Mouse (Mus musculus) MEL (cell line): ENCODE data around the gene Src. TPM values are rescaled to one million over a fixed set of nuclear protein-coding genes. Genes with fewer than 3 reads are reported as not detected.

Experiments
- DNase-seq: peaks from one replicate; pipeline ENCODE4 v3.0.0; 2011; ENCODE audit warnings: low read depth, low spot score
- H3K27ac ChIP-seq: 2 replicates; pipeline ENCODE4 v1.5.1; 2012; ENCODE audit warnings: low read depth, mild to moderate bottlenecking, control low read depth, low read length, moderate library complexity; ENCODE audit not compliant: control insufficient read depth
- H3K27me3 ChIP-seq, 2 experiments: fragments of 150-350 bp in 1 of 2; sonication (generic) in 1 of 2; 2 replicates each; pipeline ENCODE4 v1.6.1; 2012; ENCODE audit warnings: low read length in 2 of 2, mild to moderate bottlenecking in 2 of 2, improper control_type of control experiment in 1 of 2, moderate library complexity in 1 of 2; ENCODE audit not compliant: insufficient read depth in 2 of 2, control insufficient read depth in 1 of 2
- H3K36me3 ChIP-seq, 2 experiments: 2 replicates each; pipeline ENCODE4 v1.6.1; 2012 to 2014; ENCODE audit warnings: low read length in 2 of 2, improper control_type of control experiment in 1 of 2, inconsistent platforms in 1 of 2, mild to moderate bottlenecking in 1 of 2; ENCODE audit not compliant: insufficient read depth in 2 of 2, control insufficient read depth in 1 of 2
- H3K4me1 ChIP-seq, 2 experiments: fragments of 150-350 bp in 1 of 2; sonication (generic) in 1 of 2; 2 replicates each; pipeline ENCODE4 v1.6.1; 2012; ENCODE audit warnings: low read length in 2 of 2, improper control_type of control experiment in 1 of 2, mild to moderate bottlenecking in 1 of 2; ENCODE audit not compliant: insufficient read depth in 2 of 2, control insufficient read depth in 1 of 2
- H3K4me3 ChIP-seq, 2 experiments: fragments of 150-350 bp in 1 of 2; sonication (generic) in 1 of 2; 2 replicates each; pipeline ENCODE4 v1.5.1; 2012; ENCODE audit warnings: low read depth in 2 of 2, low read length in 2 of 2, mild to moderate bottlenecking in 2 of 2, moderate library complexity in 2 of 2, control low read depth in 1 of 2, improper control_type of control experiment in 1 of 2; ENCODE audit not compliant: control insufficient read depth in 1 of 2, insufficient read depth in 1 of 2
- H3K79me2 ChIP-seq: 2 replicates; pipeline ENCODE4 v1.6.1; 2012; ENCODE audit warnings: mild to moderate bottlenecking, low read length, moderate library complexity; ENCODE audit not compliant: control insufficient read depth, poor library complexity, insufficient read depth
- H3K9ac ChIP-seq: 2 replicates; pipeline ENCODE4 v1.6.1; 2012; ENCODE audit warnings: low read depth, mild to moderate bottlenecking, control low read depth, low read length, moderate library complexity; ENCODE audit not compliant: control insufficient read depth, poor library complexity, severe bottlenecking
- H3K9me3 ChIP-seq: fragments of 150-350 bp; sonication (generic); replicated peaks from 2 replicates; pipeline ENCODE4 v1.6.1; 2012; ENCODE audit warnings: mild to moderate bottlenecking, low read length, improper control_type of control experiment, moderate library complexity; ENCODE audit not compliant: insufficient read depth
- CHD1 ChIP-seq: IDR thresholded peaks from 2 replicates; pipeline ENCODE4 v1.6.1; 2012; ENCODE audit warnings: low read depth, mild to moderate bottlenecking, inconsistent platforms, low read length, improper control_type of control experiment
- CHD2 ChIP-seq: IDR thresholded peaks from 2 replicates; pipeline ENCODE4 v1.6.1; 2011; ENCODE audit warnings: low read length, improper control_type of control experiment
- ELF1 ChIP-seq: IDR thresholded peaks from 2 replicates; pipeline ENCODE4 v1.6.1; 2014; ENCODE audit warnings: low read depth, mild to moderate bottlenecking, inconsistent platforms, low read length, improper control_type of control experiment, moderate library complexity
- EP300 ChIP-seq, 2 experiments: IDR thresholded peaks; 2 replicates each; pipeline ENCODE4 v1.6.1; 2011; ENCODE audit warnings: improper control_type of control experiment in 2 of 2, low read length in 2 of 2, low read depth in 1 of 2, mild to moderate bottlenecking in 1 of 2
- ETS1 ChIP-seq: IDR thresholded peaks from 2 replicates; pipeline ENCODE4 v1.6.1; 2012; ENCODE audit warnings: low read depth, mild to moderate bottlenecking, inconsistent platforms, low read length, improper control_type of control experiment, moderate library complexity
- GABPA ChIP-seq: IDR thresholded peaks from 2 replicates; pipeline ENCODE4 v1.6.1; 2012; ENCODE audit warnings: low read depth, mild to moderate bottlenecking, inconsistent platforms, low read length, improper control_type of control experiment, moderate library complexity
- HCFC1 ChIP-seq: IDR thresholded peaks from 2 replicates; pipeline ENCODE4 v1.6.1; 2012; ENCODE audit warnings: low read depth, mild to moderate bottlenecking, inconsistent platforms, low read length, improper control_type of control experiment, moderate library complexity
- JUND ChIP-seq: IDR thresholded peaks from 2 replicates; pipeline ENCODE4 v1.6.1; 2011; ENCODE audit warnings: low read depth, mild to moderate bottlenecking, improper control_type of control experiment, low read length
- KAT2A ChIP-seq: conservative IDR thresholded peaks from 2 replicates; pipeline ENCODE4 v1.6.1; 2012; ENCODE audit warnings: low read depth, low read length, improper control_type of control experiment, inconsistent platforms
- MAFK ChIP-seq: IDR thresholded peaks from 2 replicates; pipeline ENCODE4 v1.6.1; 2011; ENCODE audit warnings: low read depth, mild to moderate bottlenecking, low read length, improper control_type of control experiment, borderline replicate concordance
- MAX ChIP-seq: IDR thresholded peaks from 2 replicates; pipeline ENCODE4 v1.6.1; 2011; ENCODE audit warnings: low read length, improper control_type of control experiment
- MAZ ChIP-seq: IDR thresholded peaks from 2 replicates; pipeline ENCODE4 v1.6.1; 2012; ENCODE audit warnings: low read depth, mild to moderate bottlenecking, inconsistent platforms, low read length, improper control_type of control experiment
- MEF2A ChIP-seq: IDR thresholded peaks from 2 replicates; pipeline ENCODE4 v1.6.1; 2014; ENCODE audit warnings: low read depth, mild to moderate bottlenecking, inconsistent platforms, low read length, improper control_type of control experiment; ENCODE audit not compliant: poor library complexity, insufficient replicate concordance, severe bottlenecking; ENCODE audit errors: extremely low read depth
- MXI1 ChIP-seq: IDR thresholded peaks from 2 replicates; pipeline ENCODE4 v1.6.1; 2011; ENCODE audit warnings: mild to moderate bottlenecking, low read depth, low read length, improper control_type of control experiment
- MYB ChIP-seq: IDR thresholded peaks from 2 replicates; pipeline ENCODE4 v1.6.1; 2011; ENCODE audit warnings: mild to moderate bottlenecking, low read depth, low read length, improper control_type of control experiment
- MYC ChIP-seq: IDR thresholded peaks from 2 replicates; pipeline ENCODE4 v1.6.1; 2011; ENCODE audit warnings: low read depth, mild to moderate bottlenecking, low read length, improper control_type of control experiment, moderate library complexity
- NELFE ChIP-seq: IDR thresholded peaks from 2 replicates; pipeline ENCODE4 v1.6.1; 2011; ENCODE audit warnings: low read depth, low read length, improper control_type of control experiment
- NRF1 ChIP-seq: IDR thresholded peaks from 2 replicates; pipeline ENCODE4 v1.6.1; 2014; ENCODE audit warnings: low read depth, mild to moderate bottlenecking, inconsistent platforms, low read length, improper control_type of control experiment, moderate library complexity; ENCODE audit not compliant: poor library complexity, insufficient read depth, severe bottlenecking
- POLR2AphosphoS2 ChIP-seq: IDR thresholded peaks from 2 replicates; pipeline ENCODE4 v1.6.1; 2011; ENCODE audit warnings: low read length, improper control_type of control experiment
- POLR2AphosphoS5 ChIP-seq: IDR thresholded peaks from 2 replicates; pipeline ENCODE4 v1.6.1; 2012; ENCODE audit warnings: low read depth, borderline replicate concordance, mild to moderate bottlenecking, inconsistent platforms, low read length, moderate library complexity, mixed read lengths
- RCOR1 ChIP-seq: IDR thresholded peaks from 2 replicates; pipeline ENCODE4 v1.6.1; 2012; ENCODE audit warnings: low read depth, mild to moderate bottlenecking, inconsistent platforms, low read length, improper control_type of control experiment
- SIN3A ChIP-seq: IDR thresholded peaks from 2 replicates; pipeline ENCODE4 v1.6.1; 2012; ENCODE audit warnings: low read length, improper control_type of control experiment, inconsistent platforms
- SMC3 ChIP-seq: IDR thresholded peaks from 2 replicates; pipeline ENCODE4 v1.6.1; 2011; ENCODE audit warnings: low read depth, low read length, improper control_type of control experiment
- TCF12 ChIP-seq: IDR thresholded peaks from 2 replicates; pipeline ENCODE4 v1.6.1; 2014; ENCODE audit warnings: low read depth, mild to moderate bottlenecking, inconsistent platforms, low read length, improper control_type of control experiment, moderate library complexity
- USF2 ChIP-seq, 2 experiments: IDR thresholded peaks; 2 replicates each; pipeline ENCODE4 v1.6.1; 2011 to 2012; ENCODE audit warnings: improper control_type of control experiment in 2 of 2, low read length in 2 of 2, borderline replicate concordance in 1 of 2, inconsistent platforms in 1 of 2, low read depth in 1 of 2, mild to moderate bottlenecking in 1 of 2; ENCODE audit not compliant: insufficient read depth in 1 of 2
- ZC3H11A ChIP-seq: IDR thresholded peaks from 2 replicates; pipeline ENCODE4 v1.6.1; 2012; ENCODE audit warnings: low read depth, mild to moderate bottlenecking, inconsistent platforms, low read length, improper control_type of control experiment
- ZMIZ1 ChIP-seq: IDR thresholded peaks from 2 replicates; pipeline ENCODE4 v1.6.1; 2012; ENCODE audit warnings: low read depth, mild to moderate bottlenecking, inconsistent platforms, low read length, improper control_type of control experiment, moderate library complexity
- polyA plus RNA-seq, 2 experiments: library from polyadenylated mRNA; stranded (reverse) in 1 of 2; unstranded in 1 of 2; fragments of >175 nt in 1 of 2; fragments of >200 nt in 1 of 2; gene quantifications; 2 replicates each; pipeline versions ENCODE4 v1.2.1 to v1.2.4; 2012; ENCODE audit warnings: low replicate concordance in 2 of 2, low read depth in 1 of 2; ENCODE audit not compliant: insufficient read length in 2 of 2, insufficient read depth in 1 of 2, missing spikeins in 1 of 2
- total RNA-seq: library from RNA; depleted of rRNA; stranded (reverse); fragments of 300-350 nt; gene quantifications from 2 replicates; pipeline ENCODE4 v1.2.3, GENCODE M21; 2012

The Src gene
- total and polyA plus RNA-seq, 3 experiments = 0.23 to 4.2 TPM; not detected in 1

DNA sequence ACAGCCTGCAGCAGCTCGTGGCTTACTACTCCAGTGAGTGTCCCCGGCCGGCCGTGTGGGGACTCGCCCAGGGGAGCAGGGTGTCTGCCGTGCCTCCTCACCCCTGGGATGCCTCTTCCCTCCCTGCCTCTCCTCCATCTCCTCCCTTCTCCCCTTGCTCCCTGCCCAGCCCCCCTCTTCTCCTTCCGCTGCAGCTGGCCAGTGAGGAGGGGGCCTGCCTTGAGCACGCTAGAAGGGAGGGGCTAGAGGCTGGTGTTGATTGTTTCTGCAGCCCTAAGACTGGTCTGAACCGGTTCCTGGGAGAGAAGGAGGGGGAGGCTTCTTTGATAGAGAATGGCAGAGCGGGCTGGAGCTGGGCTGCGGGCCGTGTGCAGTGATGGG, 46.5 kb downstream of the Src start:
- no peak overlapping the region for H3K9ac ChIP-seq
- TF ChIP-seq EP300 (IDR thresholded peaks at IDR 0.05; ENCODE audit: low read depth in 1 of 2, low read length in 2 of 2) (no peak), NRF1 (no peak), ETS1 (no peak), SIN3A (no peak), MAFK (no peak), POLR2AphosphoS5 (no peak), JUND (no peak), MYC (no peak), MXI1 (no peak), ZC3H11A (no peak), USF2 (IDR thresholded peaks at IDR 0.05; ENCODE audit: borderline replicate concordance in 1 of 2, insufficient read depth in 1 of 2, low read depth in 1 of 2, low read length in 2 of 2) (no peak), POLR2AphosphoS2 (no peak), KAT2A (no peak), CHD1 (no peak), CHD2 (no peak), GABPA (no peak), MYB (no peak), RCOR1 (no peak)
- no peaks in the 10 kb centered on the region for H3K36me3 ChIP-seq
- H3K27me3 ChIP-seq = no peaks in the 10 kb centered on the region; a peak in 1 of 4 replicates
- no peaks in the 10 kb centered on the region for H3K4me1 ChIP-seq
- H3K9me3 ChIP-seq = no peaks in the 10 kb centered on the region
- H3K4me3 ChIP-seq = no peak overlapping the region
- H3K79me2 ChIP-seq = no peaks in the 10 kb centered on the region
- DNase-seq = no peak
- no peak overlapping the region for H3K27ac ChIP-seq

DNA sequence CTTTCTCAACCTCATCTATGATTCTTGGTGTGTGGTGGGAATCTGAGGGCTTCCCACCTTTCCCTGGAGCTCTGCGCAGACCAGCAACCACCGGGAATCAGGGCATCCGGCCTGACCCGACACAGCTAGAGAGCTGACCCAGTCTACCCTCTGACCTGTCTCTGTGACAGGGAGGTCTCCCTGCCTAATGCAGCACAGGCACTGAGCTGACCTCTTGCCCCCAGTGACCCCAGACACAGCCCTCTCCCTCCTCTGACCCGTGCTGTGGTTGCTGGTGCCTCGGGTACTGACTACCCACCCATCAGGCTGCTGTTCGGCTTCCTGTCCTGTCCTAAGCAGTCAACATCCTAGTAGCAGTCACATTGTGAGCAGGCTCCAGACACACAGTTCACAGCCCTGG, 48.6 kb downstream of the Src start:
- Histone ChIP-seq H3K79me2 (no peaks in the 10 kb centered on the region), H3K27me3 (peaks cover 0 to 7% of the 10 kb centered on the region in 2 experiments; a peak in 1 of 4 replicates), H3K9ac (no peak overlapping the region), H3K27ac (no peak overlapping the region), H3K4me3 (no peak overlapping the region), H3K9me3 (no peaks in the 10 kb centered on the region), H3K4me1 (no peaks in the 10 kb centered on the region), H3K36me3 (no peaks in the 10 kb centered on the region)
- TF ChIP-seq MAX (no peak), NELFE (no peak), CHD2 (no peak), ELF1 (no peak), TCF12 (no peak), JUND (no peak), MYB (no peak), HCFC1 (no peak), RCOR1 (no peak), MAFK (no peak), ZC3H11A (no peak), MEF2A (no peak), MAZ (no peak), ZMIZ1 (no peak), SMC3 (no peak), POLR2AphosphoS2 (no peak), CHD1 (no peak)
- no peak for DNase-seq
